Mouse (Mus musculus) layer of hippocampus, postnatal 10 days (tissue): Measurements from ENCODE around the gene Zdhhc19. TPM values are rescaled to one million over a fixed set of nuclear protein-coding genes. Genes with fewer than 3 reads are reported as not detected.

Source experiments
- DNase-seq, 2 experiments: peaks; one replicate each; pipeline ENCODE4 v3.0.0; 2021; ENCODE audit warnings: low spot score in 2 of 2
- total RNA-seq, 2 experiments: library from RNA; stranded (reverse); gene quantifications; 2 replicates each; pipeline ENCODE4 v1.2.3; 2021

The Zdhhc19 gene
- total RNA-seq, 2 experiments from 2014 or later = not detected

DNA sequence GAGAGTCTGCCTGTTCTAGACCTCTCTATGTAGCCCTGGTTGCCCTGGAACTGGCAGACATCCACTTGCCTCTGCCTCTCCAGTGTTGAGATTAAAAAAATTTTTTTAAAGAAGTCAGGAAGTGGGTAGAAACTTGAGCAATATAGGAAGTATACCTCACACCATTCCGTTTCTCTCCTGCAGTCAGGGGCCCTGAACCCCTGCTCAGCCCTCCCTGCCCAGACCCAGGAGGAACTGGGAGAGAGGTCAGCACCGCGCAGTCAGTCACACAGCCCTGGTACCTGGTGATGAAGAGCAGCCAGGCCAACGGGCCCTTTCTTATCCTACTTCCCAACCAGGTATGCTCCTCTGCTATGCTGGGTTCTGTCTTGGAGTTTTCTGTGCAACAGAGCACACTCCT lies 54.0 kb downstream of the Zdhhc19 start:
- no peak for DNase-seq

DNA sequence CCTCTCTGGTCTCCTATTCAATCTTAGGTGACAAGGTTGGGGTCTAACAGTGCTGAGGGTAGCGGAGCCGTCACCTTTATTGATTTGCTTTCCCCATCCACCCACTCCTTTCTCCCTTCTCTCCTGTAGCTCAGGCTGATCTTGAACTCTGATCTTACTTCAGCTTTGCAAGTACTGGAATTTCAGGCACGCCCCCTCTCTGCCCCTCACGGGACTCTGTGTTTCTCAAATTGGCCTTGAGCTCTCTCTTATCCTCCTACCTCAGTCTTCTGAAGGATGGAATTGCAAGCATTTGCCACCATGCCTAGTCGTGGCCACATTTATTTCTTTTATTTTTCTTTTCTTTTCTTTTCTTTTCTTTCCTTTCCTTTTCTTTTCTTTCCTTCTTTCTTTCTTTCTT lies 54.4 kb downstream of the Zdhhc19 start:
- no peak for DNase-seq

DNA sequence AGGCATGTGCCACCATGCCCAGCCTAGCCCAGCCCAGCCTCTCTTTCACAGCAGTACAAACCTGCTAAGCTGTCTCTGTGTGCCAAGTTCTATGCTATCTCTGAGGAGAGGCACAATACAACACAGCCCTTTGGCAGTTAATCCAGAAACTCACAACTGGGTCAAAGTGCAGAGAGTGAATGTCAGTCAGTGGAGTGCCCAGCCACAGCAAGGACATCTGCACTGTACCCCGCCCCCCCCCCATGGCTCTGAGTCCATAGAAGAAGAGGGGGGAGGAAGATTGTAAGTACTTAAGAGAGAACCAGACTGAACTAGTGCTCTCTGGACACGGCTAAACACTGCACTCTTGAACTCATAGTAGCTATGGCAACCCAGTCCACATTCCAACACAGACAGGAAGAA lies 55.3 kb downstream of the Zdhhc19 start:
- DNase-seq = no peak

DNA sequence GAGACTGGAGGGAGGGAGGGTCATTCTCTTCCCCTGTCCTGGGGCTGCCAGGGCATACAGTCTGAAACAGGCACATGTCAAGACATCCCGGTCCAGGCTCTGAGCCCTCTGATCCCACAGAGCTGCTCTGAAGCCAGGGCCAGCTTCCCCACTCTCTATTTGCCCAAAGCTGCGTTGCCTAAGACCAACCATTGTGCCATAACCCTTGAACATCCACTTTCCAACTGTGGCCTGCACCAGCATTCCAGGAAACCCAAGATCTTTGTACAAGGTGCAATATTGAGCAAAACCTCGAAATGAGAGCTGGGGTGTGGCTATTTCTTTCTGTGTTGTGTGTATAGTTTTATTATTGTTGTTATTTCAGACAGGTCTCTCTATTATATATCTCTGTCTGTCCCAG lies 59.5 kb downstream of the Zdhhc19 start:
- DNase-seq = no peak

DNA sequence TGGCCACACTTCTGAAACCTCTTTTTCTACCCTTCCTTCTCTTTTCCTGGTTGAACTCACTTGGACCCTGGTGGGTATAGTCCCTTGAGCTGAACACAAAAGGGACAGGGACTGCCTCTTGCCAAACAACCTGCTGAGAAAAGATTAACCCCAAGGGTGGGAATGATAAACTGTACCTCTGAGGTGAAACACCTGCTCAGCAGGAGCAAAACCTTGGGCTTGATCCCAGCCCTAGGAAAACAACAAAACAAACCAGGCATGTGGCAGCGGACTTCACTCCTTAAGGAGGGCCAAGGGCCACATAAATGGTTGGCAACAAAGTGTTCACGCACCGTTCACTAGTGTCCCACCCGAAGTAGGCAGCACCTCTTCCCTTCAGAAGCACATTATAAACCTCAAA lies 63.4 kb downstream of the Zdhhc19 start:
- no peak for DNase-seq

DNA sequence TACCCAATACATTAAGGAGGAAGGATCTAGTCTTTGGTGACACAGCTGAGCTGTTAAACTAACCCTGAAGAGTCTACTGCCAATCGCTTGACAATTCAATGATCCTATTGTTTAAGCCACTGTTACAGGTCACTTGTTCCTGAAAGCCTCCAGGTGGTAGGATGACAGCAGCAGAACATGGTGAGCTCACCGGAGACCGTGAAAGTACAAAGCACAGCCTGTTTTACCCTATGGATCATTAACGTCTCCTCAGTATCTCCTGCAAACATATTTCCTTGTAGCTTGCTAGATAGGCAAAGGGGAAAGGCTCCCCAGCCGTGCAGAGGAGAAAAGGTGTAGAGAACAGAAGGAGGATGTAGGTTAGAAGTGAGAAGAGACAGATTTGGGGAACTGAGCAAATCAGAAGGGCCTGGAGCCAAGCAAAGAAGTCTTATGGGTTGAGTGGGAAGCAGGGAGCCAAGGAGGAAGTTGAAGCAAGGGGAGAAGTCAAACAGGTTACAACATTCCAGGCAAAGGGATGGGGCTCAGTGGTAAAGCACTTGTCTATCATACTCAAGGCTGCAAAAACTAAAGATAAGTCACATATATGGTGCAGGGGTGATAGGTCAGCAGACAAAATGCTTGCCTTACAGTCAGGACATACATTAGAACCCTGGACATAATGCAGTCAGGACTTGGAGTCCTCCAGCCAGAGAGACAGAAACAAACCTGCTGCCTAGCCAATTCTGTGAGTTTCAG lies 67.2 kb downstream of the Zdhhc19 start:
- no peak for DNase-seq

DNA sequence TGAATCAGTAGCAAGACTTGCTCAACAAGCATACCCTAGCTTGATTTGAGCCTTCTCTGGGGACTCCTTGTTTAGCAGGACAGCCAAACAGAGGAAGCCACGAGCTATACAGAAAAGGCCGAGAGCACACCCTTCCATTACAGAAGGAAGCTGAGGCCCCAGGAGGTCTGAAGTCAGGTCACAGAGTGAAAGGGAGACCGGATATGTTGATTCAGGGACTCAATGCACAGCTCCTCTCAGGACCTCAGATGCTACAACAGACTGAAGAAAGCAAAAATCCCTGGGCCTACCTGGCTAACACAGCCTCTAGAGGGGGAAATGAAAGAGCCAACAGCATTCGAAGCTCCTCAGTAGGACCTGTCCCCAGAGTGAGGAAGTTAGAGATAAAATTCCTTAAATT lies 71.2 kb downstream of the Zdhhc19 start:
- no peak for DNase-seq

DNA sequence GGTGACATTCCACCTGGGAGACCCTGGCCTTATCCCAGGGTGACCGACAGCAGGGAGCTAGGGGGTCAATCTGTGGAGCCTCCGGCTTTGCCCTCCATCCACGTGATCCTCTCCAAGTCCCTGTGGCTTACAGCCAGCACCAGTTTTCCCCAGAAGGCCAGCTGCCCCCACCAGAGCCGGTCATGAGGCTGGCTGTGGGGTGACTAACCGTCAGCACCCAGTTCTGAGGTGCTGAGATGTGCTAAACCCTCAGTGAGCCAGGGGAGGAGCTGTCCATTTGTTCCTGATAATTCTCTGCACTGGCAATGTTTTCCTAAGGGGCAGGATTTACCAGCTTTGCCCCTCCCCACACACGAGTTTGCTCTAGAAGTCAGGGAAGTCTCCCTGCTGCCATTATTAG lies 72.3 kb downstream of the Zdhhc19 start:
- DNase-seq = no peak

DNA sequence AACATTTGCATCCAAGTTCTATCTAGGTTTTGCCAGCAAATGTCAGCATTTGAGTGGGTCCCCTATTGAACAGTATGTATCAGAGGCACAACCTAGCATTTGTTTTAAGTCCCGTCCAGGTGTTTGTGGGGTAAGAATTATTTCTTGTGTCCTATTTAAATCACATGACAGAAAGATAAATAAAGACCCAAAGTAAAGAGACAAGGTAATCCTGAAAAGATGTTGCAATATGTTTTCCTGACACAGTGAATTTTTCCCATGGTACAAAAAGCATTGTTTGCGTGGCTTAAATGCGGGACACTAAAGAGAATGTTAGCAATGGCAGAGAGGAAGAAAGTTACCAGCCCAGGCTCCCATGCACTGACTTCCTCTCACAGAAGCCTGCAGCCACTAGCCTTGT lies 74.0 kb downstream of the Zdhhc19 start:
- no peak for DNase-seq

DNA sequence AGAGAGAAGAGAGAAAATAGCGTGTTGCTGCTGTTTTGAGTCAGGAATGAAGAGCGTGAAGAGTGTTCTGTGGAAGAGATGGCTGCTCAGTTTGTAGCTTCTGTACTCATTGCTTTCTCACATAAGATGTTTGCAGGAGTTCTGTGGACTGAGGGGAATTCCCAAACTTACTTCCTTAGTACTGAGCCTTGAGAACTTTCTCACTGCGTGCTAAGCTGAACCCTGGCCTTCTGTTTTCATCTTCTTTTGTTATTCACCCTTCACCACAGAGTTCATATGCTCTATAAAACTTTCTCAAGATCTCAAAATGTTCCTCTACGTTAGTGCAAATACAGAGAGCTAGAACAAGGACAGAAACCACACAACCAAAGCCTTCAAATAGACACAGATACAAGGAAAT lies 76.5 kb downstream of the Zdhhc19 start:
- DNase-seq = no peak

DNA sequence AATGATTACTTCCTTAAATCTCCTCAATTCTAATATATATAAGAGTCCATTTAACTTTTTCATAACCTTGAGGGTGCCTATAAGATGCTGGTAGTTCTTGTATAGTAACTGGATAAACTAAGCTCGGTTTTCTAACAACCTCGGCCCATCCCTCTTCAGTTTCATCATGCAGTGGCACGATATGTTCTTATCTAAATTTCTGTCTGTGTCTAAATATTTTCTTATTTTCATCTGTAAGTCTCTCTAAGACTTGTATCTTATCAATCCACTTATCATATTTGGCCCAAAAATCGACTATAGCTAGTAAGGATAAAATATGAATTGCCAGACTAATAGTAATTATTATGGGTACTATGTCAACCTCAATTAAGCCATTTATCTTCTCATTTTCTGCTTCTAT lies 90.4 kb downstream of the Zdhhc19 start:
- no peak for DNase-seq

DNA sequence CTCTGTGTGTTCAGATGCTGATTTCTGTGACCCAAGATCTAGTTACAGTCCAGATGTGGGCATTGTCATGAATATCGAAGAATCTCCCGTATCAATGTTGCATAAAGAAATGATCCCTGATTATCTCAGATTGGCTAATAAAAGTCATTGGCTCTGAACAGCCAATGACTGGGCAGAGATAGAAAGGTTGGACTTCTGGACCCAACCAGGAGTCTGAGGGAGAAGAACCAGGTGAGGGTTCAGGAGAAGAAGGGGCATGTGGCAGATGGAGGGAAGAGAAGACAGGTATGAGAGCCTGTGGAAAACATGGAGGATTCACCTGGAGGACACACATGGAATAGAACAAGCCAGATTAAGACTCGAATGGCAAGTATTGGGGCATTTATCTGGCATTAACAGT lies 92.5 kb downstream of the Zdhhc19 start:
- no peak for DNase-seq

DNA sequence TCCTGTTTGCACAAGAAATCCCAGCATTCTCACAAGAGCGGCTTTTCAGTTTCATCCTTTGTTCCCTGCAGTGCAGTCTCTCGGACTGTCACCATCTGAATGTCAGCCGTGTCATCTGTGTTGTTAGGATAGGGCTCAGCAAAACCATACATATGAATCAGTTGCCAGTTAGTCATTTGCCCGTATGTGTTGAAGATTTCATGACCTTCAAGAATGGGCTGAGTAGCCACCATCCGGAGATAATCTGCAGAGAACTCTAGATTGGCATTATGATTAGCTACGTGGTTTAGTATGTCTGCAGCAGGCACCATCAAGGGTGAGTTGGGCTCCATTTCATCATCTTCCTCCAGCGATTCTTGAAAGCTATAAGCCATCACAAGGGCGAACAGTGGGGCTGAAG lies 95.5 kb downstream of the Zdhhc19 start:
- no peak for DNase-seq

DNA sequence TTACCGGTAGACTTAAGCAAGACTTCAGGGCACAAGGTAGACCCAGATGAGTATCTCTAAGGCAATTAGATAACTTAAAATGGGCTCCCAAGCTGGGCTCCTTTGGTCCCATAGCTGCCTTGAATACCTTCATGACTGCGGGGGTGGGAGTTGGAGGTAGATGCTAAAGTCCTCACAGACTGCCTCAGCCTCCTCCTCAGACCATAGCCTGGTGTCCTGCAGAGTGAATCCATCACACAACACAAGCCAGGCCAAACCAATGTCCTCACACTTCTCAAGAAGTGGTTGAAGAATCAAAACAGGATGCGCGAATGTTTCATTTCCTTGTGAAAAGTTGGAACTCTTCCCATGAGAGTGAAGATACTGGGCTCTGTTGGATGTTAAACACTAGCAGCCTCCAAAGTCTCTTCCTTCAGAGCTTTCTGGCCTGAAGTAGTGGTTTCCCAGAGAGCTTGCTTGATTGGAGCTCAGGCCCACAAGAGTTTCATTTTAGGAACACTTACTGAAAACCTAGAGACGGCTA lies 97.3 kb downstream of the Zdhhc19 start:
- DNase-seq = no peak

DNA sequence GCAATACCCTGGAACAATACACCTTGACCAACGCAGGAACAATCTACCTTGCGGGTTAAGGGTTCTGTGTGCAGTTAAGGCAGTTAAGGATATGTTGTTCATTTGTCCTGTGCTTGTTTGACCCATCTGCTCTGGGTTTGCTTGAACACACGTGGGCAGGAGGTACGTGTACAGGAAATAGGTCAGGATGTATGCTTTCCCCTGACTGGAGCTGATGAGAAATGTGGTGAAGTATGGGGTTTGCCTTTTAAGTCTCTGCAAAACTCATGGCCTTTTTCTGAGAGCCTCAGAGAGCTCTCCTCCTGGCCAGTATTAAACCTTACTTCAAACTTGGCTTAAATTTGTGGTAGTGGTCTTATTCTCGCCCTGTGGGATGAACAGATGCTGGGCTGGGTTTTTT lies 97.9 kb downstream of the Zdhhc19 start:
- DNase-seq = no peak

DNA sequence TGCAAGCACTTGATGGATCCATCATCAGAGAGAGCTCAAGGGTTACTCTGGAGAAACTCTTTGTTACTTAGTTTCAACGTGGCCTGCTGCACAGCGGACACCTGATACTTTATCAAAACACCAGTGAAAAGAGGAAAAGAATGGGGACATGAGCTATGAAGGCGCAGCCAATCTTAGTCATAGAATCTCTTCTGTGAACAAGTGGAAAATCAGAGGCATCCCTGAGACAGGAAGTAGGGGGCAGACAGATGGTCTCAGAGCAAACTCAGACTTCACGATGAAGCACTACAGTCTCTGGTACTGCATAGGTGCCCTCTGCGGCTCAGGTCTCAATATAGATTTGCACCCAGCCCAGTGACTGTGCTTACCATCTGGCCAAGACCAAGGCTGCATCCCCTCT lies 98.6 kb downstream of the Zdhhc19 start:
- DNase-seq = no peak

DNA sequence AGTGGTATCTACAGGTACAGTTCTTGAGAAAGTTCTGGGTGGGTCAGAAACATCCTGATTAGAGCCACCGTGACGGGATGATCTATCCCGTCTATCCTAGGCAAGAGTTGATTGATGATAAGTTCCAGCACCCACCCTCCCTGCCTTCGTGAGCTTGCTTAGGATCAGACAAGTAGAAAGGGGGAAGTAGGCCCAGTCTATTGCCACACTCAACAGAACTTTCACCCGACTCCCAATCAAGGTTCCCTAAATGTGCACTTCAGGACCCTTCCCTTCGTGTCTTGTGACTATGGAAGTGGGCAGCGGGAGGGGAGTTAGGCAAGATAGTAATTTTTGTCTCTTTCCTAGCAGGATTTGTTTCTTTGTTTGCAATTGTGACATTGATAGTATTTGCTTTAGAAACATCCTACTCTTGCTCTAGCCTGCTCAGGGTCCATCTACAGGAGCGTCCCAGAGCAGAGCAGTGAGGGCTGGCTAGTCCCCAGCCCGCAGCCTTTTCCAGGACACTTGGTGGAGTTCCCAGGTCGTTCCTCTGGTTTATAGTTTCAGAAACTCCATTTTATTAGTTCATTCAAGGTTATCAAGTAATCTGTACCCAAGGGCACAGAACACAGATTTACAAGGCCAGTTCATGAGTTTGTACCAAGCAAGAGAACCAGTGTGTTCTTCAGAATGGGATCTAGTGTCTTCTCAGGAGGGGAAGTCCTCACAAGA lies 99.2 kb downstream of the Zdhhc19 start:
- no peak for DNase-seq

DNA sequence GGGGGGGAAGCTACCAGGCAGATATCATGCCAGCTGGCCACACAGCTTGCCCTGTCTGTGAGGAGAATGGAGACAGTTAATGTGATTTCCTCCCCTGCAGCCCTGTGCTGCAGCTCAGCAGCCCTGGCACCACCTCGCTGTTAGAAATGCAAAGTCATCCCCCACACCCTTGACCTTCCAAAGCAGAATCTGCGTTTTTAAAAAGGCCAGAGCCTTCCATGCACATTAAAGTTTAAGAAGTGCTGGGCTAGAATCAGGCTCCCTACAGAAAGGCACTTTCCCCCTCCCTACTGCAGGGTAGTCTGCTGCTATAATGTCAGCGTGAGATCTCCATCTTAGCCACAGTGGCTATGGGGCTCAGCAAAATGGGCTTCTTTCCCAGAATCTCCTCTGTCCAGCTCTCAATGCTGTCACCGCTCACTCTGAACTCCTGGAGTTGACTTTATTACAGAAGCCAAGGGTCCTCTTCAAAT lies 101.9 kb downstream of the Zdhhc19 start:
- no peak for DNase-seq

DNA sequence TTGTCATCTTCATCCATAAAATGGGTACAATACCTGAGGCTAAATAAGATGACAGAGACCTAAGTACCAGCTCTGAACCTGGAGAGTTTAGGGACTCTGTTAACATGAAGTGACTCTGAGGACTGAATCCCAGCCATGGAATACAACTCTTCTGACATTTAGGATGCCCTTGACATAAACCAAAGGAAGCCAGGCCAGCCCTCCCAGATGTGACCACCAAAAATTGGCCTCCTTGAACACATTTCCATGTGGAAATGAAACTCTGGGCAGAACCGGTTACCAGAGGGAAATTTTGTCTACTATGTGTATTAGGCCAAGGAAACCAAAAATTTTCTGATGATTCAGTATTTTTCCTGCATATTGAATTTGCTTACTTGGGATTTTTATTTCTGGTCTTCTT lies 103.1 kb downstream of the Zdhhc19 start:
- no peak for DNase-seq

DNA sequence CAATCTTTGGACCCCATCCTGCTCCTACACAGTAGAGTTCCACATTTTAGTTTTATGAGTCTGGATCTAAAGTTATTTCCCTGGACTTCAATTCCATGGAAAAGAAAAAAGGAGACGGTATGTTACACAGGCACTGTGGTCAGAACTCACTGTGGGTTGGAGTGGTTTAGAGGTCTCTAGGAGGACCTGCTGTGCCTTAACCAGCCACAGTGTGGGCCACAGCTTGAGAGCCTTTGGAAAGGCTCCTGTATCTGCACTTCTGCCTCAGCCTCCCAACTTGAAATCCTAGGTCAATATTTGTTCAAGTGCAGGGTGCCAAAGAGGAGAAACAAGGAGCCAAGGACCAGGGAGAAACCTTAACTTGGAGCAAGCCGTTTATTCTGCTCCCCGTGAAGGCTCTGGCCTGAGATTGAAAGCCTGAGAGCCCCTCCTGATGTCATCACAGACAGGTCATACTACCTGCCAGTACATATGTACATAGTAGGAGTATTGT lies 106.2 kb downstream of the Zdhhc19 start:
- DNase-seq = no peak

DNA sequence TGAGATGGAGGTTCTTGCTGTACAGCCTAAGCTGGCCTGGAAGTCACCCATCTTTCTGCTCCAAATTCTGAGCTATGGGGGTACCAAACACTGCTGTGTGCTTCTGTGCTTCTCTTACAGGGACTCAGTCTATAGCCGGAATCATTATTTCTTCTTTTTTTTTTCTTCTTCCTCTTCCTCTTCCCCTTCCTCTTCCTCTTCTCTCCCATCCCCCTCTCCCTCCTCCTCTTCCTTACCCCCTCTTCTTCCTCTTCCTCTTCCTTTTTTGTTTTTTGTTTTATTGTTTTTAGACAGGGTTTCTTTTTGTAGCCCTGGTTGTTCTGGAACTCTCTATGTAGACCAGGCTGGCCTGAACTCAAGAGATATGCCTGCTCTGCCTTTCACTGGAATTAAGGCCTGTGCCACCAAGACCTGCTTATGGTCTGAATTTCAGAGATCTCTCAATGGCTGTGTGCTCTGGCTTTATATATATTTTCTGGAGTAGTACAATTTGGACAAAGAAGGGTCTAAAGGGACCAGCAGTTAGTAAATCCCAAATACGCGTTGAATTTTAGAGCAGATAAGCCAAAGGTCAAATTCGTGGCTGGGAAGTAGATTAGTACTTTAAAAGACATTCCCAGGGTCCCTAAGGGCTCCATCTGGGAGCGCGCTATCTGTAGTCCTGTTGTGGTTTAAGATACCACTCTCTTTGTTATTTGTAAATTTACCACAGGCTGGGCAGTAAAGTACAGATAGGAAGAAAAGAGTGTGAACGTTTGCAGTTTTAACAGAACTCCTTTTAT lies 111.7 kb downstream of the Zdhhc19 start:
- no peak for DNase-seq

DNA sequence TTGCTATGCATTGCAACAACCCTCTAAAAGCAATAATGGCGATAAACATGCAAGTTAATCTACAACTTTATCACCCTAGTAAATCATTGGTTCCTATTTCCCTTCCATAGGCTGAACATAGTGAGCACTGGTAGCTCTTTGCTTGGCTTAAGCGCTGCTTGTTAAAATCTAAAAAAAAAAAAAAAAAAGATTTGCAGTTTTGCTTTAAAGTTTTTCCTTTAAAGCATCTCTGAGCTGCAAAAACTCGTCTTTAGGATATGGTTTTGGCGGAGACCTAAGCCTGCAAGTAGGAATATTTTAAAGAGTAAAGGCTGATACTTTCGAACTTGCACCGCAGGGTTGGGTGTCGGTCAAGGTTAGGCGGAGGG lies 112.3 kb downstream of the Zdhhc19 start:
- DNase-seq = no peak
